Mouse (Mus musculus): Measurements from ENCODE around the gene Aldh3a2.

GRCm38 (mm10) chr11:61206136-61206535, 61.1 kb downstream of the Aldh3a2 start:
- TF ChIP-seq MAFK (IDR thresholded peaks at IDR 0.05; ENCODE audit: insufficient read depth, low read depth, low read length) (no peak), CHD2 (IDR thresholded peaks at IDR 0.05; ENCODE audit: low read depth, low read length) (no peak), ZNF384 (IDR thresholded peaks at IDR 0.05; ENCODE audit: low read depth, low read length) (no peak), HCFC1 (IDR thresholded peaks at IDR 0.05; ENCODE audit: borderline replicate concordance, insufficient read depth, low read length) (no peak), ZC3H11A (IDR thresholded peaks at IDR 0.05; ENCODE audit: borderline replicate concordance, low read depth, low read length) (no peak)
